In genomic region chrX:150477854-150478780, GRCm38 (mm10) we compare ENCODE assay signal across 8 mouse cellular contexts. TPM values are rescaled to one million over a fixed set of nuclear protein-coding genes. Genes with fewer than 3 reads are reported as not detected.
A peak's percentile ranks its signal among the peaks of the same experiment; 100 is the strongest.
DNase-seq lines count a peak whose midpoint lies in the region; ATAC-seq and TF ChIP-seq lines count a peak whose summit lies in the region.

No protein-coding gene starts in this region.

- peak overlapping the region; percentile 30 for H3K4me2 ChIP-seq in embryonic facial prominence, embryonic 13.5 days
- peak overlapping the region; percentile 23; the same call in 1 of the 2 replicates for H3K4me2 ChIP-seq in limb, embryonic 14.5 days (replicated peaks; ENCODE audit: low read depth, low read length, severe bottlenecking)
- no peak overlapping the region for H3K4me2 ChIP-seq in midbrain, postnatal 0 days (ENCODE audit: low read depth, low read length, poor library complexity, severe bottlenecking)

- peak; percentile 95 for ATAC-seq in embryonic facial prominence, embryonic 13.5 days (ENCODE audit: insufficient number of reproducible peaks, insufficient read depth, low FRiP score, low TSS enrichment, low read depth)
- peak; percentile 96 for ATAC-seq in limb, embryonic 14.5 days (ENCODE audit: low FRiP score, low read depth)
- peak; percentile 97 for ATAC-seq in midbrain, postnatal 0 days (ENCODE audit: low FRiP score)

- TF ChIP-seq POLR2A in limb, embryonic 14.5 days (IDR thresholded peaks at IDR 0.05; ENCODE audit: borderline replicate concordance, extremely low read depth, insufficient read depth, insufficient read length), result no peak

- H3K4me1 ChIP-seq in embryonic facial prominence, embryonic 13.5 days, result no peaks in the 10 kb centered on the region
- H3K4me1 ChIP-seq in limb, embryonic 14.5 days (ENCODE audit: control insufficient read depth, insufficient read depth, low read length), result no peaks in the 10 kb centered on the region
- no peaks in the 10 kb centered on the region for H3K4me1 ChIP-seq in midbrain, postnatal 0 days (ENCODE audit: insufficient read depth, low read length)

- 1% methylated on average over 34 of the region's 34 CpGs for WGBS in embryonic facial prominence, embryonic 13.5 days
- under 1% methylated on average over 34 of the region's 34 CpGs for WGBS in limb, embryonic 14.5 days
- 2% methylated on average over 34 of the region's 34 CpGs for WGBS in midbrain, postnatal 0 days

- H3K27me3 ChIP-seq in embryonic facial prominence, embryonic 13.5 days, result no peaks in the 10 kb centered on the region
- H3K27me3 ChIP-seq in limb, embryonic 14.5 days (ENCODE audit: control insufficient read depth, insufficient read depth, low read length), result no peaks in the 10 kb centered on the region
- H3K27me3 ChIP-seq in midbrain, postnatal 0 days (ENCODE audit: insufficient read depth, low read length), result no peaks in the 10 kb centered on the region

- peak; percentile 94 for TF ChIP-seq CTCF in midbrain, postnatal 0 days (IDR thresholded peaks at IDR 0.05)

- peak overlapping the region; percentile 67 for H3K9ac ChIP-seq in embryonic facial prominence, embryonic 13.5 days
- H3K9ac ChIP-seq in limb, embryonic 14.5 days (ENCODE audit: low read depth, low read length, severe bottlenecking), result peak overlapping the region; percentile 52
- H3K9ac ChIP-seq in midbrain, postnatal 0 days (replicated peaks; ENCODE audit: low read length, poor library complexity, severe bottlenecking), result peak overlapping the region; percentile 54

- no peaks in the 10 kb centered on the region for H3K36me3 ChIP-seq in embryonic facial prominence, embryonic 13.5 days
- H3K36me3 ChIP-seq in limb, embryonic 14.5 days (ENCODE audit: control insufficient read depth, insufficient read depth, low read length), result no peaks in the 10 kb centered on the region
- no peaks in the 10 kb centered on the region for H3K36me3 ChIP-seq in midbrain, postnatal 0 days (ENCODE audit: insufficient read depth, low read length)

- DNase-seq in 3134 (ENCODE audit: extremely low read depth, insufficient read length, low spot score), result peak; percentile 77
- DNase-seq in adrenal gland, postnatal 36 days, result peak; percentile 82 to 84
- peak; percentile 89 for DNase-seq in heart, adult 8-10 months (ENCODE audit: low spot score)
- DNase-seq in kidney, adult 9 months, result peak; percentile 93
- DNase-seq in limb, embryonic 14.5 days (ENCODE audit: low spot score), result peak; percentile 93
- peak; percentile 95 for DNase-seq in midbrain, postnatal 0 days (ENCODE audit: low spot score)
- DNase-seq in spleen, postnatal 14 days (ENCODE audit: low spot score in 2 of 2), result peak; percentile 53 to 76

- peak overlapping the region; percentile 48 for H3K4me3 ChIP-seq in embryonic facial prominence, embryonic 13.5 days
- peak overlapping the region; percentile 35 for H3K4me3 ChIP-seq in limb, embryonic 14.5 days (replicated peaks; ENCODE audit: low read length)
- H3K4me3 ChIP-seq in midbrain, postnatal 0 days (ENCODE audit: low read depth, low read length), result peak overlapping the region; percentile 41

- H3K27ac ChIP-seq in embryonic facial prominence, embryonic 13.5 days, result peak overlapping the region; percentile 93
- peak overlapping the region; percentile 87 for H3K27ac ChIP-seq in limb, embryonic 14.5 days (replicated peaks; ENCODE audit: low read depth, low read length)
- peak overlapping the region; percentile 92 for H3K27ac ChIP-seq in midbrain, postnatal 0 days (ENCODE audit: low read depth, low read length)

- no peaks in the 10 kb centered on the region for H3K9me3 ChIP-seq in embryonic facial prominence, embryonic 13.5 days
- H3K9me3 ChIP-seq in limb, embryonic 14.5 days (ENCODE audit: control insufficient read depth, low read length), result no peaks in the 10 kb centered on the region
- no peaks in the 10 kb centered on the region for H3K9me3 ChIP-seq in midbrain, postnatal 0 days (ENCODE audit: low read length)

RNA-seq across cellular contexts. Expression of gene Tmem29, which starts 19.2 kb away (rescaled TPM):
- 10 to 100 TPM; 20.1 to 22.7 TPM for total RNA-seq in adrenal gland, postnatal 36 days (2021)
- polyA plus RNA-seq in embryonic facial prominence, embryonic 13.5 days (2015; fragmentation: Nextera tagmentation; extraction: Ambion mirVana), result 45.6 and 45.9 TPM in 2 replicates
- total RNA-seq in heart, adult 8-10 months (2022), result 1 to 10 TPM; 3.8 to 4.5 (median 4.3) TPM
- polyA plus RNA-seq in limb, embryonic 14.5 days (2012; rRNA removed), result 29.3 and 36.2 TPM in 2 replicates
- polyA plus RNA-seq in limb, embryonic 14.5 days (2014; fragmentation: Nextera tagmentation; extraction: Ambion mirVana), result 35.4 and 47.6 TPM in 2 replicates
- total RNA-seq in midbrain, postnatal 0 days (2014; rRNA removed), result 53.8 and 67.6 TPM in 2 replicates
- polyA plus RNA-seq in midbrain, postnatal 0 days (2015; fragmentation: Nextera tagmentation; extraction: Ambion mirVana), result 85.0 and 97.7 TPM in 2 replicates

Comparison
In these comparisons a context has a peak if more than half of its experiments do, and no peak if none do; other contexts are left out.
1. Peak in every context shown above with its lines: DNase-seq, ATAC-seq, H3K4me3 ChIP-seq and H3K27ac ChIP-seq.